15 mouse cellular contexts compared by ENCODE assay signal in genomic region chr2:94381057-94381647, GRCm38 (mm10).
"Had no signal": no experiment of that assay in that cellular context is flagged by ENCODE, and none has a peak within 500 bp of the region (broad histone marks: within the 10 kb centered on the region; RNA-seq: fewer than 3 reads in every experiment).

No protein-coding gene starts in this region.

- DNase-seq: kidney, postnatal 36 days; layer of hippocampus, adult 9-11 months; layer of hippocampus, postnatal 36 days; left cerebral cortex, postnatal 4 days; lung, adult 18-20 months; right cerebral cortex, adult 18-20 months; right cerebral cortex, postnatal 25 days; thymus, adult 2 months; thymus, postnatal 36 days had no signal

- H3K4me1 ChIP-seq: limb, embryonic 13.5 days; midbrain, embryonic 12.5 days; neural tube, embryonic 15.5 days had no signal

- H3K4me3 ChIP-seq: limb, embryonic 13.5 days; midbrain, embryonic 12.5 days; myocyte; neural tube, embryonic 15.5 days had no signal

- H3K4me2 ChIP-seq: limb, embryonic 13.5 days; midbrain, embryonic 12.5 days; neural tube, embryonic 15.5 days had no signal

- H3K9me3 ChIP-seq: limb, embryonic 13.5 days; midbrain, embryonic 12.5 days; neural tube, embryonic 15.5 days had no signal

- H3K27me3 ChIP-seq: limb, embryonic 13.5 days; midbrain, embryonic 12.5 days; neural tube, embryonic 15.5 days had no signal

- H3K27ac ChIP-seq: kidney, postnatal 0 days; limb, embryonic 13.5 days; liver, embryonic 14.5 days; midbrain, embryonic 12.5 days; neural tube, embryonic 15.5 days had no signal

- H3K9ac ChIP-seq: limb, embryonic 13.5 days; liver, embryonic 14.5 days; midbrain, embryonic 12.5 days; neural tube, embryonic 15.5 days had no signal
